Mouse (Mus musculus) ovary, adult 10 weeks (tissue): ENCODE data around the gene H2-Q6. TPM values are rescaled to one million over a fixed set of nuclear protein-coding genes. Genes with fewer than 3 reads are reported as not detected.

ENCODE experiments used
- polyA plus RNA-seq: library from polyadenylated mRNA; stranded (reverse); fragments of 350-450 nt; fragmentation: Illumina TruSeq; extraction: RNeasy Lipid Tissue Mini Kit (QIAGEN cat#74804); gene quantifications from one replicate; pipeline ENCODE4 v1.2.3, GENCODE M21; 2014

The H2-Q6 gene
- 3.0 TPM for polyA plus RNA-seq

GRCm38 (mm10) chr17:35424624-35425416 is at the start of gene H2-Q6:
Gene H2-Q6, plus strand, starts transcription at chr17:35424850.

GRCm38 (mm10) chr17:35379369-35379728 is 45.3 kb upstream of the H2-Q6 start, which contains the start of gene H2-Q4:
Gene H2-Q4, plus strand, starts transcription at chr17:35379617.

GRCm38 (mm10) chr17:35438885-35439284 is 14.2 kb downstream of the H2-Q6 start, which contains the start of gene H2-Q7:
Gene H2-Q7, plus strand, starts transcription at chr17:35439155.

GRCm38 (mm10) chr17:35469842-35470751 is 45.4 kb downstream of the H2-Q6 start, which contains the start of gene H2-Q10:
Gene H2-Q10, plus strand, starts transcription at chr17:35470089.

Other genes starting within 250 kb of the H2-Q6 start
- gene Aif1, start 248.8 kb upstream of the H2-Q6 start, polyA plus RNA-seq, result 5.8 TPM
- gene Lst1, start 236.4 kb upstream of the H2-Q6 start, polyA plus RNA-seq, result not detected
- gene Ltb, start 230.4 kb upstream of the H2-Q6 start, polyA plus RNA-seq, result not detected
- not detected for gene Tnf, start 222.8 kb upstream of the H2-Q6 start, polyA plus RNA-seq
- not detected for gene Lta, start 219.5 kb upstream of the H2-Q6 start, polyA plus RNA-seq
- not detected for gene Gm16181, start 204.0 kb upstream of the H2-Q6 start, polyA plus RNA-seq
- 5.4 TPM for gene Atp6v1g2, start 191.2 kb upstream of the H2-Q6 start, polyA plus RNA-seq
- not detected for gene Nfkbil1, start 189.1 kb upstream of the H2-Q6 start, polyA plus RNA-seq
- 7.3 TPM for gene Ddx39b, start 183.1 kb upstream of the H2-Q6 start, polyA plus RNA-seq
- gene H2-D1, start 162.1 kb upstream of the H2-Q6 start, polyA plus RNA-seq, result 26.9 TPM
- gene H2-Q1, start 104.4 kb upstream of the H2-Q6 start, polyA plus RNA-seq, result not detected
- gene H2-Q2, start 82.6 kb upstream of the H2-Q6 start, polyA plus RNA-seq, result 2.1 TPM
- 21.8 TPM for gene H2-Q4, start 45.2 kb upstream of the H2-Q6 start, polyA plus RNA-seq
- 2.0 TPM for gene H2-Q7, start 14.3 kb downstream of the H2-Q6 start, polyA plus RNA-seq
- gene H2-Q10, start 45.2 kb downstream of the H2-Q6 start, polyA plus RNA-seq, result 0.80 TPM
- 0.46 TPM for gene Pou5f1, start 81.2 kb downstream of the H2-Q6 start, polyA plus RNA-seq
- 1.9 TPM for gene Tcf19, start 92.0 kb downstream of the H2-Q6 start, polyA plus RNA-seq
- gene Cchcr1, start 92.2 kb downstream of the H2-Q6 start, polyA plus RNA-seq, result 0.23 TPM
- gene Psors1c2, start 108.4 kb downstream of the H2-Q6 start, polyA plus RNA-seq, result not detected
- not detected for gene Cdsn, start 127.3 kb downstream of the H2-Q6 start, polyA plus RNA-seq
- 0.48 TPM for gene 2300002M23Rik, start 142.6 kb downstream of the H2-Q6 start, polyA plus RNA-seq
- not detected for gene Sfta2, start 176.7 kb downstream of the H2-Q6 start, polyA plus RNA-seq
- not detected for gene Gm9573, start 201.8 kb downstream of the H2-Q6 start, polyA plus RNA-seq
- 0.17 TPM for gene Mucl3, start 218.8 kb downstream of the H2-Q6 start, polyA plus RNA-seq
- gene Vars2, start 242.7 kb downstream of the H2-Q6 start, polyA plus RNA-seq, result 0.48 TPM
- 2.4 TPM for gene Gtf2h4, start 248.9 kb downstream of the H2-Q6 start, polyA plus RNA-seq